Mouse (Mus musculus) cerebellum, postnatal 36 days (tissue): ENCODE results near the gene Rpsa.

Experiments
- DNase-seq, 2 experiments: peaks; one replicate each; pipeline ENCODE4 v3.0.0; 2021 to 2022; ENCODE audit warnings: mixed read lengths in 2 of 2

Rpsa gene

GRCm38 (mm10) chr9:120174436-120175137 lies 47.1 kb downstream of the Rpsa start:
- no peak for DNase-seq

- no peak for DNase-seq
Observed at GRCm38 (mm10) chr9:120178813-120179212, 51.3 kb downstream of the Rpsa start.
